Mouse (Mus musculus) cerebellum, postnatal 36 days (tissue): ENCODE results near the gene Uqcrq.

Experiments used
- DNase-seq, 2 experiments: peaks; one replicate each; pipeline ENCODE4 v3.0.0; 2021 to 2022; ENCODE audit warnings: mixed read lengths in 2 of 2

The Uqcrq gene

DNA sequence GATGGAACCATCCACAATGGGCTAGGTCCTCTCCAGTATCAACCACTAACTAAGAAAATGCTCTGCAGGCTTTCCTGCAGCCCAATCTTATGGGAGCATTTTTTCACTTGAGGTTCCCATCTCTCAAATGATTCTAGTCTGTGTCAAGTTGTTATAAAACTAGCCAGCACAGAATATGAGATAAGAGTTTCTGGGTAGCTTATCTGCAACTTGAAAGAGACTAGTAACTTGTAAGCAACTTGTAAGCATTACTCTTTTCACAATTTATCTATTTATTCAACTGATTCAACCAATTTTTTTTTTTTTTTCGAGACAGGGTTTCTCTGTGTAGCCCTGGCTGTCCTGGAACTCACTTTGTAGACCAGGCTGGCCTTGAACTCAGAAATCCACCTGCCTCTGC is 27.0 kb downstream of the Uqcrq start:
- no peak for DNase-seq

DNA sequence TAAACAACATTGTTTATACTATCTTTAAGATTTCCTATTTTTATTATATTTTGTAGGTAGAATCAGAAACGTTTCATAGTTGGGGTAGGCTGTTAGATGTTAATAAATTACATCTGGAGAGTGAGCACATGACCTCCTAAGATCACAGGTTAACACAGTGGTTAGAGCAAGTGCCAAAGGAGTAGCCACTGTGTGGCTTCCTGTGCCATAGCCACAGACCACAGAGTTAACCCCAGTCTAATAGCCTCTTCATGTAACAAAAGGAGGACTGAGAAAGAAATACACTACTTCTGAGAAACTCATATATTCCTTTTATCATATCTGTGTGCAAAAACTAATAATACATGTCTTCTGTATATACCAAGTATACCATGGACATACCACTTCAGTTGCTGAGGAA is 36.8 kb downstream of the Uqcrq start:
- DNase-seq, result no peak

GRCm38 (mm10) chr11:53383758-53384428 is 46.7 kb downstream of the Uqcrq start:
- DNase-seq, result no peak

GRCm38 (mm10) chr11:53378918-53379317 is 51.7 kb downstream of the Uqcrq start:
- DNase-seq, result no peak
